8 mouse cellular contexts compared by ENCODE assay signal in the genomic region with DNA sequence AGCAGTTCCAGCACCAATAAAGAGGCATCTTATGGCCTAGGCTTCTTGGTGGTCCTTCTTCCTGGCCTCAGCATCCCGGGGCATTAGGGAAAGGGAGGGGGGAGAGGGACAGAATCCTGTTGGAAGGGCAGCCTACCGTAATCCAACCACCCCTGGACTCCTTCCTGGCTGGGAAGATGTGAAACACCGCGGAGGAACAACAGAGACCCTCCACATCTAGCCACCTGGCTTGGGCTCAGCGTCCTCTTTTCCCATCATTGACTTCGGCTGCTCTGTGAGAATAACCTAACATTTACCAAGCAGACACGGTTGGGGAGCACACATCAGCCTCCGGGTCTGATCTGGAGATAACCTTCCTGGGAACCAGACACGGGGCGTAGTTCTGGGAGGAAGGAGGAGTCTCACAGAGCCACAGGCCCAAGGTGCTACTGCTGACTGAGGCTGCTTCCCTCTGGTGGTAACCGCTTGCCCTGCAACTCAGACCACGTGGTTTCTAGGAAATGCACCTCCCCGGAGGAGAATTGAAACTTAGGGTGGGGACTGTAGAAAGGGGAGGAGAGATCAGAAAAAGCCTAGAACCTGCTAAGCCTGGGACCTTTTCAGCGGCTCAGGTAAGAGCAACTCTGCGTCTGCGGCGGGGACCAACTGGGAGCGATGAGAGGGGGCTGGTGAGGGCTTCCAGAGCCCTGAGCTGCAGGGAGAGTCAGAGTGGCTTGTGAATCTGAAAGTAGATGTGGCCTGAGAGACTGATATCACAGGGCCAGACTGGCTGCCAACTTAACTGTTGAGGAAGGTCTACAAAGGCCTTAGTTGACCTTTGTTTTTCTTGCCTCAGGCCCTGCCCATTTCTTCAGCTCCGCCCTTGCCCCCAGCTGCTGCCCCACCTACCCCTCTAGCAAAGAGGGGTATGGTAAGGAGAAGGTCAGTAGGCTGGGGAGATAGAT. TPM values are rescaled to one million over a fixed set of nuclear protein-coding genes. Genes with fewer than 3 reads are reported as not detected.
DNase-seq lines count a peak whose midpoint lies in the region; ATAC-seq and TF ChIP-seq lines count a peak whose summit lies in the region.

No protein-coding gene starts in this region.

- peak in 1 of 2 experiments; percentile 37; a peak in 2 of 4 replicates for TF ChIP-seq EP300 in MEL (IDR thresholded peaks at IDR 0.05; ENCODE audit: low read depth in 1 of 2, low read length in 2 of 2)

- DNase-seq in MEL (ENCODE audit: low read depth, low spot score) = peak; percentile 96
- peak; percentile 83 to 84 for DNase-seq in cerebellum, adult 2 months
- DNase-seq in forebrain, postnatal 0 days = peak; percentile 89
- peak; percentile 93 for DNase-seq in heart, postnatal 4 days
- DNase-seq in layer of hippocampus, adult 8-10 months (ENCODE audit: low spot score in 2 of 2) = peak; percentile 80 to 85
- DNase-seq in ovary, adult 18-20 months (ENCODE audit: low spot score) = peak; percentile 85
- peak; percentile 95 for DNase-seq in thymus, postnatal 0 days (ENCODE audit: low spot score)

- H3K9me3 ChIP-seq in MEL (replicated peaks; ENCODE audit: insufficient read depth, low read length) = no peaks in the 10 kb centered on the region
- H3K9me3 ChIP-seq in forebrain, postnatal 0 days (ENCODE audit: low read length) = no peaks in the 10 kb centered on the region
- no peaks in the 10 kb centered on the region for H3K9me3 ChIP-seq in lung, embryonic 15.5 days

- ATAC-seq in forebrain, postnatal 0 days = peak; percentile 98
- peak; percentile 89 for ATAC-seq in lung, embryonic 15.5 days (ENCODE audit: borderline replicate concordance, extremely low read depth, low FRiP score, low TSS enrichment)

- H3K79me2 ChIP-seq in MEL (ENCODE audit: control insufficient read depth, insufficient read depth, low read length, poor library complexity) = no peaks in the 10 kb centered on the region

- H3K4me3 ChIP-seq in MEL (ENCODE audit: control insufficient read depth in 1 of 2, insufficient read depth in 1 of 2, low read depth in 2 of 2, low read length in 2 of 2) = peak overlapping the region; percentile 54 to 84
- peak overlapping the region; percentile 55 for H3K4me3 ChIP-seq in cerebellum, adult 2 months (replicated peaks; ENCODE audit: insufficient read depth, low read depth, low read length)
- H3K4me3 ChIP-seq in forebrain, postnatal 0 days (ENCODE audit: low read depth, low read length) = peak overlapping the region; percentile 33
- peak overlapping the region; percentile 39 for H3K4me3 ChIP-seq in lung, embryonic 15.5 days

- H3K9ac ChIP-seq in MEL (ENCODE audit: control insufficient read depth, low read depth, low read length, poor library complexity, severe bottlenecking) = peak overlapping the region; percentile 65
- H3K9ac ChIP-seq in forebrain, postnatal 0 days = peak overlapping the region; percentile 55
- H3K9ac ChIP-seq in lung, embryonic 15.5 days = peak overlapping the region; percentile 33; the same call in 1 of the 2 replicates

- peak; percentile 54 for TF ChIP-seq RAD21 in MEL (IDR thresholded peaks at IDR 0.05; ENCODE audit: low read depth, low read length)

- TF ChIP-seq POLR2A in MEL (IDR thresholded peaks at IDR 0.05; ENCODE audit: control insufficient read depth in 1 of 2, insufficient read depth in 1 of 2, low read depth in 1 of 2, low read length in 2 of 2, poor library complexity in 1 of 2) = peak in 1 of 2 experiments; percentile 60; a peak in 2 of 4 replicates
- TF ChIP-seq POLR2A in cerebellum, adult 2 months (IDR thresholded peaks at IDR 0.05; ENCODE audit: borderline replicate concordance, insufficient read depth, low read length) = peak; percentile 25; the same call in 1 of the 2 replicates

- peak; percentile 81 to 85 (median 84) for TF ChIP-seq CTCF in MEL (IDR thresholded peaks at IDR 0.05 in 2 of 3, conservative IDR thresholded peaks at IDR 0.05 in 1 of 3; ENCODE audit: control insufficient read depth in 1 of 3, insufficient read depth in 1 of 3, low read depth in 2 of 3, low read length in 3 of 3, poor library complexity in 1 of 3, severe bottlenecking in 1 of 3)
- peak; percentile 92 for TF ChIP-seq CTCF in cerebellum, adult 2 months (IDR thresholded peaks at IDR 0.05; ENCODE audit: borderline replicate concordance, insufficient read depth, low read depth, low read length)
- TF ChIP-seq CTCF in forebrain, postnatal 0 days (IDR thresholded peaks at IDR 0.05; ENCODE audit: low read depth) = peak; percentile 92

- peak overlapping the region; percentile 47 for H3K4me2 ChIP-seq in forebrain, postnatal 0 days (ENCODE audit: low read depth)
- peak overlapping the region; percentile 61 for H3K4me2 ChIP-seq in lung, embryonic 15.5 days

- peaks cover 0 to 12% of the 10 kb centered on the region in 2 experiments; a peak in 3 of 4 replicates for H3K36me3 ChIP-seq in MEL (ENCODE audit: control insufficient read depth in 1 of 2, insufficient read depth in 2 of 2, low read length in 2 of 2)
- H3K36me3 ChIP-seq in forebrain, postnatal 0 days (ENCODE audit: insufficient read depth) = peaks cover 75% of the 10 kb centered on the region
- peaks cover 65% of the 10 kb centered on the region for H3K36me3 ChIP-seq in lung, embryonic 15.5 days

- no peaks in the 10 kb centered on the region for H3K27me3 ChIP-seq in MEL (ENCODE audit: control insufficient read depth in 1 of 2, insufficient read depth in 2 of 2, low read length in 2 of 2)
- no peaks in the 10 kb centered on the region for H3K27me3 ChIP-seq in cerebellum, adult 2 months (ENCODE audit: control insufficient read depth, insufficient read depth, low read length)
- no peaks in the 10 kb centered on the region for H3K27me3 ChIP-seq in forebrain, postnatal 0 days (ENCODE audit: insufficient read depth, low read length)
- H3K27me3 ChIP-seq in lung, embryonic 15.5 days = no peaks in the 10 kb centered on the region

- H3K4me1 ChIP-seq in MEL (ENCODE audit: control insufficient read depth in 1 of 2, insufficient read depth in 2 of 2, low read length in 2 of 2) = peaks cover 3 to 7% of the 10 kb centered on the region in 2 experiments; a peak in 2 of 4 replicates
- peaks cover 4% of the 10 kb centered on the region; the same call in 1 of the 2 replicates for H3K4me1 ChIP-seq in cerebellum, adult 2 months (ENCODE audit: control insufficient read depth, insufficient read depth, low read length)
- H3K4me1 ChIP-seq in forebrain, postnatal 0 days (ENCODE audit: insufficient read depth) = no peaks in the 10 kb centered on the region
- peaks cover 16% of the 10 kb centered on the region for H3K4me1 ChIP-seq in lung, embryonic 15.5 days

- peak overlapping the region; percentile 73 for H3K27ac ChIP-seq in MEL (ENCODE audit: control insufficient read depth, low read depth, low read length)
- H3K27ac ChIP-seq in cerebellum, adult 2 months (ENCODE audit: insufficient read depth, low read length) = 0 out of 2 replicates have a peak overlapping the region, but pooled peaks have one; percentile 5
- peak overlapping the region; percentile 62; the same call in 1 of the 2 replicates for H3K27ac ChIP-seq in forebrain, postnatal 0 days (ENCODE audit: low read depth, low read length)
- H3K27ac ChIP-seq in lung, embryonic 15.5 days = peak overlapping the region; percentile 76

- 17% methylated on average over 19 of the region's 19 CpGs for WGBS in cerebellum, adult 2 months
- WGBS in forebrain, postnatal 0 days = 17% methylated on average over 19 of the region's 19 CpGs
- 10% methylated on average over 19 of the region's 19 CpGs for WGBS in lung, embryonic 15.5 days

RNA-seq across cellular contexts. Expression of a gene that starts 0.5 kb away (rescaled TPM):
- total RNA-seq in MEL (2012; rRNA removed) = 5.0 and 8.5 TPM in 2 replicates
- 10 to 100 TPM in 1 of 2 experiments, not detected in 1; 14.8 TPM for polyA plus RNA-seq in MEL (2012; ENCODE audit: insufficient read depth in 1 of 2, insufficient read length in 2 of 2, low read depth in 1 of 2, low replicate concordance in 2 of 2, missing spikeins in 1 of 2)
- 18.4 and 20.3 TPM in 2 replicates for polyA plus RNA-seq in cerebellum, adult 2 months (2012; rRNA removed)
- total RNA-seq in forebrain, postnatal 0 days (2014; rRNA removed) = 16.8 and 18.1 TPM in 2 replicates
- polyA plus RNA-seq in forebrain, postnatal 0 days (2015; fragmentation: Nextera tagmentation; extraction: Ambion mirVana) = 5.6 and 7.0 TPM in 2 replicates
- 1 to 10 TPM; 7.6 to 9.9 TPM for total RNA-seq in heart, postnatal 4 days (2021)
- 10 to 100 TPM; 15.4 to 19.1 (median 17.9) TPM for total RNA-seq in layer of hippocampus, adult 8-10 months (2022)
- 12.5 and 14.4 TPM in 2 replicates for polyA plus RNA-seq in lung, embryonic 15.5 days (2015; fragmentation: Nextera tagmentation; extraction: Ambion mirVana)
- polyA plus RNA-seq in thymus, postnatal 0 days (2015; fragmentation: Nextera tagmentation; extraction: Ambion mirVana) = 46.6 and 50.2 TPM in 2 replicates

RNA-seq across cellular contexts. Expression of a gene that starts 12.4 kb away (rescaled TPM):
- 10.7 and 12.9 TPM in 2 replicates for total RNA-seq in MEL (2012; rRNA removed)
- 10 to 100 TPM in 1 of 2 experiments, not detected in 1; 24.5 TPM for polyA plus RNA-seq in MEL (2012; ENCODE audit: insufficient read depth in 1 of 2, insufficient read length in 2 of 2, low read depth in 1 of 2, low replicate concordance in 2 of 2, missing spikeins in 1 of 2)
- polyA plus RNA-seq in cerebellum, adult 2 months (2012; rRNA removed) = 31.1 and 32.9 TPM in 2 replicates
- 13.5 and 24.2 TPM in 2 replicates for total RNA-seq in forebrain, postnatal 0 days (2014; rRNA removed)
- polyA plus RNA-seq in forebrain, postnatal 0 days (2015; fragmentation: Nextera tagmentation; extraction: Ambion mirVana) = 17.0 and 18.9 TPM in 2 replicates
- total RNA-seq in heart, postnatal 4 days (2021) = 10 to 100 TPM; 25.9 to 27.9 TPM
- 10 to 100 TPM; 36.5 to 56.0 (median 45.5) TPM for total RNA-seq in layer of hippocampus, adult 8-10 months (2022)
- polyA plus RNA-seq in lung, embryonic 15.5 days (2015; fragmentation: Nextera tagmentation; extraction: Ambion mirVana) = 14.5 and 16.0 TPM in 2 replicates
- polyA plus RNA-seq in thymus, postnatal 0 days (2015; fragmentation: Nextera tagmentation; extraction: Ambion mirVana) = 18.0 and 22.6 TPM in 2 replicates

RNA-seq across cellular contexts. Expression of a gene that starts 13.0 kb away (rescaled TPM):
- total RNA-seq in MEL (2012; rRNA removed) = 98.1 and 143 TPM in 2 replicates
- polyA plus RNA-seq in MEL (2012; ENCODE audit: insufficient read depth in 1 of 2, insufficient read length in 2 of 2, low read depth in 1 of 2, low replicate concordance in 2 of 2, missing spikeins in 1 of 2) = 100 to 1,000 TPM in 1 of 2 experiments, not detected in 1; 231 TPM
- 43.1 and 46.8 TPM in 2 replicates for polyA plus RNA-seq in cerebellum, adult 2 months (2012; rRNA removed)
- 76.2 and 137 TPM in 2 replicates for total RNA-seq in forebrain, postnatal 0 days (2014; rRNA removed)
- polyA plus RNA-seq in forebrain, postnatal 0 days (2015; fragmentation: Nextera tagmentation; extraction: Ambion mirVana) = 171 and 193 TPM in 2 replicates
- total RNA-seq in heart, postnatal 4 days (2021) = 100 to 1,000 TPM; 127 to 153 TPM
- total RNA-seq in layer of hippocampus, adult 8-10 months (2022) = 10 to 100 TPM; 57.2 to 74.4 (median 69.8) TPM
- polyA plus RNA-seq in lung, embryonic 15.5 days (2015; fragmentation: Nextera tagmentation; extraction: Ambion mirVana) = 234 and 238 TPM in 2 replicates
- 604 and 625 TPM in 2 replicates for polyA plus RNA-seq in thymus, postnatal 0 days (2015; fragmentation: Nextera tagmentation; extraction: Ambion mirVana)

RNA-seq across cellular contexts. Expression of a gene that starts 13.9 kb away (rescaled TPM):
- 1.5 and 1.6 TPM in 2 replicates for total RNA-seq in MEL (2012; rRNA removed)
- 1 to 10 TPM in 1 of 2 experiments, not detected in 1; 2.5 TPM for polyA plus RNA-seq in MEL (2012; ENCODE audit: insufficient read depth in 1 of 2, insufficient read length in 2 of 2, low read depth in 1 of 2, low replicate concordance in 2 of 2, missing spikeins in 1 of 2)
- 71.2 and 79.1 TPM in 2 replicates for polyA plus RNA-seq in cerebellum, adult 2 months (2012; rRNA removed)
- 8.5 and 9.2 TPM in 2 replicates for total RNA-seq in forebrain, postnatal 0 days (2014; rRNA removed)
- 5.9 and 7.2 TPM in 2 replicates for polyA plus RNA-seq in forebrain, postnatal 0 days (2015; fragmentation: Nextera tagmentation; extraction: Ambion mirVana)
- under 1 TPM; 0.43 to 0.54 TPM for total RNA-seq in heart, postnatal 4 days (2021)
- total RNA-seq in layer of hippocampus, adult 8-10 months (2022) = 1 to 10 TPM; 1.1 to 2.8 (median 1.4) TPM
- 22.9 and 25.5 TPM in 2 replicates for polyA plus RNA-seq in lung, embryonic 15.5 days (2015; fragmentation: Nextera tagmentation; extraction: Ambion mirVana)
- 0.57 and 0.98 TPM in 2 replicates for polyA plus RNA-seq in thymus, postnatal 0 days (2015; fragmentation: Nextera tagmentation; extraction: Ambion mirVana)

RNA-seq across cellular contexts. Expression of a gene that starts 18.8 kb away (rescaled TPM):
- 55.4 and 59.4 TPM in 2 replicates for total RNA-seq in MEL (2012; rRNA removed)
- 10 to 100 TPM in 1 of 2 experiments, not detected in 1; 38.7 TPM for polyA plus RNA-seq in MEL (2012; ENCODE audit: insufficient read depth in 1 of 2, insufficient read length in 2 of 2, low read depth in 1 of 2, low replicate concordance in 2 of 2, missing spikeins in 1 of 2)
- polyA plus RNA-seq in cerebellum, adult 2 months (2012; rRNA removed) = 90.9 and 92.8 TPM in 2 replicates
- 25.2 and 31.5 TPM in 2 replicates for total RNA-seq in forebrain, postnatal 0 days (2014; rRNA removed)
- polyA plus RNA-seq in forebrain, postnatal 0 days (2015; fragmentation: Nextera tagmentation; extraction: Ambion mirVana) = 53.2 and 55.6 TPM in 2 replicates
- total RNA-seq in heart, postnatal 4 days (2021) = 10 to 100 TPM; 37.3 to 40.1 TPM
- 10 to 100 TPM; 48.3 to 57.7 (median 53.8) TPM for total RNA-seq in layer of hippocampus, adult 8-10 months (2022)
- polyA plus RNA-seq in lung, embryonic 15.5 days (2015; fragmentation: Nextera tagmentation; extraction: Ambion mirVana) = 4.1 and 5.1 TPM in 2 replicates
- polyA plus RNA-seq in thymus, postnatal 0 days (2015; fragmentation: Nextera tagmentation; extraction: Ambion mirVana) = 4.8 and 5.6 TPM in 2 replicates

Comparison
In these comparisons a context has a peak if more than half of its experiments do, and no peak if none do; other contexts are left out.
1. Peak in every context shown above with its lines: DNase-seq, ATAC-seq, H3K4me3 ChIP-seq and H3K27ac ChIP-seq.
2. H3K27ac ChIP-seq: peak in every context shown above with its lines; median percentile 76 in lung, embryonic 15.5 days; 73 in MEL; 62 in forebrain, postnatal 0 days; 5 in cerebellum, adult 2 months.